Mouse (Mus musculus): ENCODE results near the gene Gpr35. TPM values are rescaled to one million over a fixed set of nuclear protein-coding genes. Genes with fewer than 3 reads are reported as not detected.

Gpr35 gene
- polyA plus RNA-seq, 1 experiment from 2014 or later, result 2.1 TPM

GRCm38 (mm10) chr1:92984999-92985398 lies 34.3 kb downstream of the Gpr35 start:
- H3K4me2 ChIP-seq (replicated peaks), result no peak overlapping the region
- ATAC-seq (ENCODE audit: insufficient number of reproducible peaks, low FRiP score, low TSS enrichment, low read depth), result no peak

DNA sequence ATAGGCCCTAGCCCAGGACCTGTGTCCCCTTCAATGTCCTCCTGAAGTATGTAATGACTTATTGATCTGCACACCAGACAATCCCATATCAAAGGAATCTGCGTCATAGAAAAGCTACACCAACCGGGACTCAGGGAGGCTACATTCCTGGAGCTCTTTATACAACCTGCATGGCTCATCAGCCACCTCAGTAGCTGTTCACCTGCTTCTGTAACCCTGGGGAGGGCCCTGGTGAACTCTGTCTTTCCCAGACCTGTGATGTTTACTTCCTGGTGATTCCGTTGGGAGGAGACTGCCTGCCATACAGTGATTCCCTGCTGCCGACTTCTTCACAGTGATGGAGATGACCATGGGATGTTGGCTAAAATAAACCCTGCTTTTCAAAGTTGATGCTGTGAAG lies 38.2 kb downstream of the Gpr35 start:
- H3K4me1 ChIP-seq, result no peaks in the 10 kb centered on the region
- 77% methylated on average over 4 of the region's 4 CpGs for WGBS
- H3K4me3 ChIP-seq (replicated peaks), result no peak overlapping the region
- no peaks in the 10 kb centered on the region for H3K27me3 ChIP-seq
- H3K4me2 ChIP-seq (replicated peaks), result no peak overlapping the region
- H3K27ac ChIP-seq (replicated peaks), result no peak overlapping the region
- no peaks in the 10 kb centered on the region for H3K9me3 ChIP-seq (replicated peaks)
- H3K36me3 ChIP-seq, result no peaks in the 10 kb centered on the region
- ATAC-seq (ENCODE audit: insufficient number of reproducible peaks, low FRiP score, low TSS enrichment, low read depth), result no peak
- H3K9ac ChIP-seq, result no peak overlapping the region

More at GRCm38 (mm10) chr1:92984999-92985398, 34.3 kb downstream of the Gpr35 start:
- Histone ChIP-seq H3K4me1 (no peaks in the 10 kb centered on the region), H3K27ac (replicated peaks) (no peak overlapping the region), H3K9ac (no peak overlapping the region), H3K4me3 (replicated peaks) (no peak overlapping the region), H3K27me3 (no peaks in the 10 kb centered on the region), H3K9me3 (replicated peaks) (no peaks in the 10 kb centered on the region), H3K36me3 (no peaks in the 10 kb centered on the region)
- WGBS, result 84% methylated on average over 5 of the region's 5 CpGs

- no peak for ATAC-seq (ENCODE audit: insufficient number of reproducible peaks, low FRiP score, low TSS enrichment, low read depth)
- Histone ChIP-seq H3K36me3 (no peaks in the 10 kb centered on the region), H3K4me3 (replicated peaks) (no peak overlapping the region), H3K9ac (no peak overlapping the region), H3K27me3 (no peaks in the 10 kb centered on the region), H3K9me3 (replicated peaks) (no peaks in the 10 kb centered on the region), H3K27ac (replicated peaks) (no peak overlapping the region), H3K4me2 (replicated peaks) (no peak overlapping the region), H3K4me1 (no peaks in the 10 kb centered on the region)
- 50% methylated on average over 4 of the region's 4 CpGs for WGBS
Observed at GRCm38 (mm10) chr1:92989891-92990290, 39.2 kb downstream of the Gpr35 start.

DNA sequence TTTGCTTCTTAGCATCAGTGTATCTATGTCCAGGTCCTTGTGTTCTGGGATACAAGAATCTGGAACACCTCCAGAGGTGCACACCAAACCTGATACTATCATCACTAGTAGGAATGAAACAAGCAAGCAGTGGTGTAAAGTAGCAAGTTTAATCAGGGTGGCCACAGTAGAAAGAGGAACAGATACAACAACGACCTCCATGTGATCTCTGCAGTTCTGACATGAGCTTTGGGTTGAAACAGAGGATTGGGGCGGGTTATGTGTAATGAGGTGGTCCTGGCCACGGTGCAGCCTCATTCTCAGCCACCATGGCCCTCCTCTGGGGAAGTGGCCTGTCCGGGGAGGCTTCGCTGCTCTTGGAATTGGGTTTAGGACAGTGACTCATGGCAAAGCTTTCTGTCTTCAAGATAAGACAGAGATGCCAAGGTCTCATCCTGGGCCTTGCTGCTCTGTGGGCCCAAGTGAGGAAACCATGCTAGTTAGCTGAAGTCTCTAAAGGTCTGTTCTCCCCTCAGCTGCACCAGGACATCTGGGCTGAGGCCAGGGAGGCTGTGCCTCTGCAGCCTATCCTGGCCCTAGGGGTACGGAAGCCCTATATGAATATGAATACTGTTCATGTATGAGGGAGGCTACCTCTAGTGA lies 41.7 kb downstream of the Gpr35 start:
- Histone ChIP-seq H3K4me3 (replicated peaks) (no peak overlapping the region), H3K27me3 (no peaks in the 10 kb centered on the region), H3K4me1 (no peaks in the 10 kb centered on the region), H3K9me3 (replicated peaks) (no peaks in the 10 kb centered on the region), H3K36me3 (no peaks in the 10 kb centered on the region), H3K4me2 (replicated peaks) (no peak overlapping the region), H3K9ac (no peak overlapping the region), H3K27ac (replicated peaks) (no peak overlapping the region)
- ATAC-seq (ENCODE audit: insufficient number of reproducible peaks, low FRiP score, low TSS enrichment, low read depth), result no peak
- WGBS, result 82% methylated on average over 6 of the region's 6 CpGs

- 77% methylated on average over 2 of the region's 2 CpGs for WGBS
- Histone ChIP-seq H3K9ac (no peak overlapping the region), H3K27ac (replicated peaks) (no peak overlapping the region), H3K36me3 (no peaks in the 10 kb centered on the region), H3K9me3 (replicated peaks) (no peaks in the 10 kb centered on the region), H3K4me2 (replicated peaks) (no peak overlapping the region), H3K4me1 (no peaks in the 10 kb centered on the region), H3K4me3 (replicated peaks) (no peak overlapping the region), H3K27me3 (no peaks in the 10 kb centered on the region)
- ATAC-seq (ENCODE audit: insufficient number of reproducible peaks, low FRiP score, low TSS enrichment, low read depth), result no peak
Observed at GRCm38 (mm10) chr1:92992880-92993279, 42.2 kb downstream of the Gpr35 start.

DNA sequence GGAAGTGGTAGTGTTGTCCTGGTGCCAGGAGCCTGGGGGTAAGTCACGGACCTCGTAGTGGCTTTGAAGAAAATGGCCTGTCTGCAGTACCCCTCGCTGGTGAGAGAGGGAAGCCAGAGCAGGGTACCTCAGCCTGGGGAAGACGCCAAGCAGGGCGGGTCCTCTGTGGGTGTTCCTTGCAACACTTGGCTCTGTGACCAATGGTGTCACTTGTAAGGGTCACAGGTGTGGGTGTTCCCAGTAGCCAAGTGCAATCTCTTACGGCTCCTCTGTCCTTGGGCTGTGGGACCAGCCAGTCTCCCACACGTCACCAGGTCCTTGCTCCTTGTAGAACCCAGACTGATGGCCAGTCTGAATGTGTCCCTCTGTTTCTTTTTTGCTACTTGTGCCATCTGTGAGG lies 55.4 kb downstream of the Gpr35 start, which contains the start of gene Aqp12:
TSS of gene Aqp12 (plus strand) at position 274 of the 400 bp plus-strand sequence.
- Histone ChIP-seq H3K9me3 (replicated peaks) (no peaks in the 10 kb centered on the region), H3K27me3 (no peaks in the 10 kb centered on the region), H3K9ac (no peak within 1 kb of the TSS), H3K4me3 (replicated peaks) (no peak within 1 kb of the TSS), H3K4me2 (replicated peaks) (no peak within 1 kb of the TSS), H3K36me3 (no peaks in the 10 kb centered on the region), H3K4me1 (no peaks in the 10 kb centered on the region), H3K27ac (replicated peaks) (no peak within 1 kb of the TSS)
- ATAC-seq (ENCODE audit: insufficient number of reproducible peaks, low FRiP score, low TSS enrichment, low read depth), result no peak
- WGBS, result 69% methylated on average over 7 of the region's 7 CpGs

- 63% methylated on average over 4 of the region's 4 CpGs for WGBS
Observed at GRCm38 (mm10) chr1:93009196-93009595, 58.5 kb downstream of the Gpr35 start.

DNA sequence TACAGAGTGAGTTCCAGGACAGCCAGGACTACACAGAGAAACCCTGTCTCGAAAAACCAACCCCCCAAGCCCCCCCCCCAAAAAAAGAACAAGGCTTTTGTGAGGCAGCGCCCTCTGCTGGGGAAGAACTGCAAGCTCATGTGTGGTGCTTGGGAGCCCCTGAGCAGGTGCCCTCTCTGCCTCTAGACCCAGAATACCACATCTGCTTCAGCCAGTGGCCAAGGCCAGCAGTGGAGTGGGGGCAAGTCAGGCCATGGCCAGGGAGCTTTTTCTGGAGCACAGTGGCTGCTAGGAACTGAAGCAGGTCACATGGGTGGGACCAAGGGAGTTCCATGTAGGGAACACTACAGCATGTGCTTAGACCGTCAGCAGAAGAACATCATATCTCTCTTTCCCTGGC lies 60.1 kb downstream of the Gpr35 start:
- no peak overlapping the region for H3K27ac ChIP-seq (replicated peaks)
- no peak for ATAC-seq (ENCODE audit: insufficient number of reproducible peaks, low FRiP score, low TSS enrichment, low read depth)
- no peaks in the 10 kb centered on the region for H3K36me3 ChIP-seq
- WGBS, result 35% methylated on average over 3 of the region's 3 CpGs
- no peaks in the 10 kb centered on the region for H3K27me3 ChIP-seq
- no peak overlapping the region for H3K9ac ChIP-seq
- no peaks in the 10 kb centered on the region for H3K9me3 ChIP-seq (replicated peaks)
- no peak overlapping the region for H3K4me2 ChIP-seq (replicated peaks)
- no peak overlapping the region for H3K4me3 ChIP-seq (replicated peaks)
- no peaks in the 10 kb centered on the region for H3K4me1 ChIP-seq

More at GRCm38 (mm10) chr1:93009196-93009595, 58.5 kb downstream of the Gpr35 start:
- Histone ChIP-seq H3K4me1 (no peaks in the 10 kb centered on the region), H3K9ac (no peak overlapping the region), H3K27me3 (no peaks in the 10 kb centered on the region), H3K36me3 (no peaks in the 10 kb centered on the region), H3K9me3 (replicated peaks) (no peaks in the 10 kb centered on the region), H3K4me2 (replicated peaks) (no peak overlapping the region), H3K4me3 (replicated peaks) (no peak overlapping the region), H3K27ac (replicated peaks) (no peak overlapping the region)
- no peak for ATAC-seq (ENCODE audit: insufficient number of reproducible peaks, low FRiP score, low TSS enrichment, low read depth)

GRCm38 (mm10) chr1:93012103-93012585 lies 61.5 kb downstream of the Gpr35 start:
- H3K9me3 ChIP-seq (replicated peaks), result no peaks in the 10 kb centered on the region
- no peak overlapping the region for H3K27ac ChIP-seq (replicated peaks)
- no peak overlapping the region for H3K4me3 ChIP-seq (replicated peaks)
- ATAC-seq (ENCODE audit: insufficient number of reproducible peaks, low FRiP score, low TSS enrichment, low read depth), result no peak
- no peaks in the 10 kb centered on the region for H3K27me3 ChIP-seq
- H3K4me1 ChIP-seq, result no peaks in the 10 kb centered on the region
- H3K36me3 ChIP-seq, result no peaks in the 10 kb centered on the region
- H3K9ac ChIP-seq, result no peak overlapping the region
- no peak overlapping the region for H3K4me2 ChIP-seq (replicated peaks)
- 76% methylated on average over 7 of the region's 7 CpGs for WGBS

DNA sequence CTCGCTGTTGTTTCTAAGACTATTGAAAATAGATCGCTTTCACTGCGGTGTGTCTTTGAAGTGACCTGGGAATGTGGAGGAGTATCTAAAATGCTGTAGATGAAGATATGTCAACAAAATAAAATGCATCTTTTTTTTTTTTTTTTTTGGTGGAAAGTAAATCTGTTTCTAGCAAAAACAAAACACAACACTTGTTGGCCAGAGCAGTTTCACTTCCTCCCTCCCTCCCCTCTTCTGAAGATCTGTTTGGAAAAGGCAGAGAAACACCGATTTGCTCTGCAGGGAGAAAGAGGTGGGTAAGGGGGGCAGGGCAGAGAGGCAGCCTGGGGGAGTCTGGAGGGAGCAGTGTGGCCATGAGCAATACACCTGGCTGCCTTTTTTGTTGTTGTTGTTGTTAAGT lies 62.7 kb downstream of the Gpr35 start:
- Histone ChIP-seq H3K4me3 (replicated peaks) (no peak overlapping the region), H3K4me2 (replicated peaks) (no peak overlapping the region), H3K27me3 (no peaks in the 10 kb centered on the region), H3K27ac (replicated peaks) (no peak overlapping the region), H3K36me3 (no peaks in the 10 kb centered on the region), H3K9me3 (replicated peaks) (no peaks in the 10 kb centered on the region), H3K4me1 (no peaks in the 10 kb centered on the region), H3K9ac (no peak overlapping the region)
- WGBS, result 76% methylated on average over 4 of the region's 4 CpGs
- no peak for ATAC-seq (ENCODE audit: insufficient number of reproducible peaks, low FRiP score, low TSS enrichment, low read depth)

- 0 out of 2 replicates have a peak, but pooled peaks have one; percentile 23 for ATAC-seq (ENCODE audit: insufficient number of reproducible peaks, low FRiP score, low TSS enrichment, low read depth)
- H3K4me3 ChIP-seq (replicated peaks), result no peak overlapping the region
- H3K4me1 ChIP-seq, result no peaks in the 10 kb centered on the region
- no peaks in the 10 kb centered on the region for H3K9me3 ChIP-seq (replicated peaks)
- no peak overlapping the region for H3K4me2 ChIP-seq (replicated peaks)
- no peaks in the 10 kb centered on the region for H3K27me3 ChIP-seq
- H3K27ac ChIP-seq (replicated peaks), result no peak overlapping the region
- no peak overlapping the region for H3K9ac ChIP-seq
- no peaks in the 10 kb centered on the region for H3K36me3 ChIP-seq
Observed at GRCm38 (mm10) chr1:93014460-93014859, 63.8 kb downstream of the Gpr35 start.

GRCm38 (mm10) chr1:93015136-93015535 lies 64.5 kb downstream of the Gpr35 start:
- no peak overlapping the region for H3K4me3 ChIP-seq (replicated peaks)
- H3K4me1 ChIP-seq, result no peaks in the 10 kb centered on the region
- H3K36me3 ChIP-seq, result no peaks in the 10 kb centered on the region
- WGBS, result 71% methylated on average over 2 of the region's 2 CpGs
- no peak for ATAC-seq (ENCODE audit: insufficient number of reproducible peaks, low FRiP score, low TSS enrichment, low read depth)
- no peaks in the 10 kb centered on the region for H3K27me3 ChIP-seq
- no peak overlapping the region for H3K27ac ChIP-seq (replicated peaks)
- no peaks in the 10 kb centered on the region for H3K9me3 ChIP-seq (replicated peaks)
- no peak overlapping the region for H3K9ac ChIP-seq
- no peak overlapping the region for H3K4me2 ChIP-seq (replicated peaks)
